Mouse (Mus musculus) left cerebral cortex, adult 18-20 months (tissue): ENCODE results near the gene Cenpe. TPM values are rescaled to one million over a fixed set of nuclear protein-coding genes. Genes with fewer than 3 reads are reported as not detected.
"Not testable (repeated sequence)": the region's sequence is repeated elsewhere in the genome, so short reads cannot be mapped to it uniquely, and the experiment has no call there.

Experiments used
- DNase-seq, 2 experiments: peaks; one replicate each; pipeline ENCODE4 v3.0.0; 2021 to 2022; ENCODE audit warnings: low spot score in 2 of 2, mixed read lengths in 1 of 2
- long read RNA-seq, 2 experiments: library from polyadenylated mRNA; stranded (forward); transcript quantifications; one replicate each; pipeline ENCODE4 v2.0.0; 2021
- total RNA-seq, 2 experiments: library from RNA; stranded (reverse); gene quantifications; 2 replicates each; pipeline ENCODE4 v1.2.3; 2021

Cenpe gene
- 1 to 10 TPM in 1 of 2 experiments, under 1 TPM in 1; 0.89 to 1.5 TPM for total RNA-seq
- long read RNA-seq, experiment 1, result 0 reads
- long read RNA-seq, experiment 2, result 0 reads

DNA sequence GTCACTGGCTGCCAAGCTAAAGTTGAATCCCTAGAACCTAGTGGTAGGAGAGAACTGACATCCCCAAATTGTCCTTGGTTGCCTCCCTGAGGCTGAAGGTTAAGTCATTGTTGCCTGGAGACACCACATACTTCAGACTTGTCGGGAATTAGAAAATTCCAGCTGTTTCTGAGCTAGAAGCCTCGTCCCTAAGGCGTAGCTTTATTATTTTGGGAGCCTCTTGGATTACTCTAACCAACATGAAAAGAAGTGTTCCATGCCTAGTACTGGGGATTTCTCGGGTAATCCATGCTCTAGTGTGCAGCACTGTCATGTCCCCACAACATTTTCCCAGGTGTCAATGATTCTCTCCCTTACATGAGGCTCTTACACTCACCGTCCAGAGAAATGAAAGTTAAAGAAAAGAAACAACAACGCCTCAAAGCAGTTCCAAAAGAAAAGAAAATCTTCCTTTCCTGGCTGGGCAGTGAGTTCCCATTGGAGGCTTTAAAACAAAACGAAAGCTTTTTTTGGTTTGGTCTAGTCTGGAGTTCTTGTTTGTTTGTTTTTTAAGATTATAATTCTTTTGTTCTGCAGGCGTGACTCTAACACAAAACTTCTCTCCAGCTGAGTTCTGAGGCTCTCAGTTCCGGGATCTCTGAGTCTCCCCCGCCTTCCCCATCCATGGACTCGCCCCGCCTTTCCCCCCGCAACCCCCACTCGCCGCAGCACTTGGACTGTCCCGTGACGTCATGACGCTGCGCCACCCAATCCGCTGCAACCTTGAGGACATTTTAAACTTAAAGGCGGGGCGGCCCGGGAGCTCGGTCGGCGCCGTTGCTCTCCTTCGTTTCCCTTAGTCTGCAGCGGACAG, at the start of gene Cenpe:
TSS of gene Cenpe (plus strand) at position 733 of the 853 bp plus-strand sequence.
- peak; percentile 86 to 89 for DNase-seq

DNA sequence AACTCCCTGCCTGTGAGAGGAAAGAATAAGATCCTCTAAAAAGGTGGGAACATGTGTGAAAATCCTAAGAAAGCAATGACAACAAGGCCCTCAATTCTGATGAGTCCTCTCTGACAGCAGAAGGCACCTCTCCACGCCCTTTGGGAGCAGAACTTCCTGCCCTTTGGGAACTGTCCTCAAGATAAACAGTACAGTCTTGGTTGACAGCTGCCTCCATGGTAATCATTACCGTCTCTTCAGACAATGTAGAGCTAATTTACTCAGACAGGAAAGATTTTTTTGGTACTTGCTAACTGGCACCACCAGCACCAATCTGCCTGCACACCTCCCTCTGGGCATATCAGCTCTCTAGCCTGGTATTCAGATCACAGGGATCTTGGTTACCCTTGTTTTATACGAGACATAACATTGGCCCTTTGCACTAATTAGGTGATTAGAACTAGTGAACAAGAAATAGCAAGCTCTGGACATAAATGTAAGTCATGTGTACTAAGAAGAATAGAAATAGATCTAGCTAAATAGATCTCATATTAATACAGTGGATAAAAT, 40.4 kb upstream of the Cenpe start:
- DNase-seq, result no peak

DNA sequence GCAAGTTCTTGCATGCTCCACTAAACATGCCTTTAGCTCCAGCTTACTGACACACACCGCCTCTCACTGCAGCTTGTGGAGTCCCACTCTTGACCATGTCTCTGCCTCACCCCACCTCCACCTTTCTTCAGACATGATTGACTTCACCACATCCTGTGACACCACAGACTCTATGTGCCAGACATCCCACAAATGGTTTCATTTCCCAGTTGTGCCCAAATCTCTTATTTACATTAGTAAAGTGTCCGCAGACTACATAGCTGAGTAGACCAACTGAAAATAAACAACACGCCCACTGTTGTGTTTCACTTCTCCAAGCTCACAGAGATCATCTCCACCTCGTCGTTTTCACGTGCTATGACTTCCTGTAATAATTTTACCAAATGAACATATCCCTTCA, 20.5 kb upstream of the Cenpe start:
- DNase-seq, result no peak

DNA sequence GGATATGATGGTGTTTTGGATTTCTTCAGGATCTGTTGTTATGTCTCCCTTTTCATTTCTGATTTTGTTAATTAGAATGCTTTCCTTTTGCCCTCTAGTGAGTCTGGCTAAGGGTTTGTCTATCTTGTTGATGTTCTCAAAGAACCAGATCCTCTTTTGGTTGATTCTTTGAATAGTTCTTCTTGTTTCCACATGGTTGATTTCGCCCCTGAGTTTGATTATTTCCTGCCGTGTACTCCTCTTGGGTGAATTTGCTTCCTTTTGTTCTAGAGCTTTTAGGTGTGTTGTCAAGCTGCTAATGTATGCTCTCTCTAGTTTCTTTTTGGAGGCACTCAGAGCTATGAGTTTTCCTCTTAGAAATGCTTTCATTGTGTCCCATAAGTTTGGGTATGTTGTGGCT, 14.3 kb upstream of the Cenpe start:
- not testable (repeated sequence) for DNase-seq

DNA sequence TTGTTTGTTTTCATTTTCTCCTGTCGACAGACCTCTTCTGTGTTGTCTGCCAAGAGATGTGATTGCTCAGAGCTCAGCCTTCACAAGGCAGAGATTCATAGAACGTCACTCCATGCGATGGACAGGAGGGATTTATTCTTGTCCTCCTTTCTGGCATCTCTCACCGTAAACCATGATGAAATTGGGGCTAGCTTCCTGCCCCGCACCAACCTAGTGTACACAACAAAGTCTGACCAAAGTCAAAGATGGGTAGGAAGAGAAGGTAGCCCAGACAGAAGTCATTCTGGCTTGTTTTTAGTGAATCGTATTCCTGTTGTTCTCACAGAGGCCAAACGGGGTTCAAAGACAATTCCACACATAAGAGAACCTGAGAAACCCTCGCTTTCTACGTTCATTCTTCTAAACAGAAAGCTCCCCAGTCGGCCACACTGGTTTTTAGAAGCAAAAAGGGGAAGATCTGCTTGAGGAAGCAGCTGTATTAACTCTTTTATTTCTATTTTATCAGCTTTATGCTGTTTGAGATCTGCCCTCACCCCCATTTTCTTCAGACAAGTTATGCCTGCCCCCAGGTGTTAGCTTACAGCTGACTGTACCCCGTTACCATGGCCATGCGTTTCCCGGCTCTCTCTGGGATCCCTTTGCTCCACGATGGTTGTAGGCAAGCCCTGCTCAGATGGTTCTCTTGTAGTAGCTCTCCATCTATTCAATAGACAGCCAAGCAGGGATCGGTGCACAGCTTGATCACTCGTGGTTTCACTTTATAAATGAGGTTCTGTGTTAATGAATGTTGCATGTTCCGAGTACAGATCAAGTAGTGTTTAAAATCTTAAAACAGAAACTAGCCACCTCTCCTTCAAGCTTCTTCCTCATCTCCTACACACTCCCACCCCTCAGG, 11.7 kb upstream of the Cenpe start:
- no peak for DNase-seq

DNA sequence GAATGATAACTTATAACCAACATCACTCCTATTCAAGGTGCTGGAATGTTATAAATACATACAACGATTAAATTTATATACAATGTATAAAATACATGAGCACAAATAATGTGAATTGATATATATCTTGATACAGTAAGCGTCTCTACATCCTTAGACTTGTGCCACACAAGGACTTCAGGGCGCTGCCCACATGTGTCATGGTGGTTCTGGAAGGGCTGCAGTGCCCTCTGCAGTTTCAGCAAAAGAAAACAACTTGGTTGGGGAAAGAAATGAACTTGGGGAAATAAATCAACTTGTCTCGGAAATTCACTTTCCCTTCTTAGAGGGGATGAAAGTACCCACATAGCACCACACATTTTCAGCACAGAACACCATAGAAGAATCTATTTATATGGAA, 5.7 kb upstream of the Cenpe start:
- peak; percentile 22 to 31 for DNase-seq

DNA sequence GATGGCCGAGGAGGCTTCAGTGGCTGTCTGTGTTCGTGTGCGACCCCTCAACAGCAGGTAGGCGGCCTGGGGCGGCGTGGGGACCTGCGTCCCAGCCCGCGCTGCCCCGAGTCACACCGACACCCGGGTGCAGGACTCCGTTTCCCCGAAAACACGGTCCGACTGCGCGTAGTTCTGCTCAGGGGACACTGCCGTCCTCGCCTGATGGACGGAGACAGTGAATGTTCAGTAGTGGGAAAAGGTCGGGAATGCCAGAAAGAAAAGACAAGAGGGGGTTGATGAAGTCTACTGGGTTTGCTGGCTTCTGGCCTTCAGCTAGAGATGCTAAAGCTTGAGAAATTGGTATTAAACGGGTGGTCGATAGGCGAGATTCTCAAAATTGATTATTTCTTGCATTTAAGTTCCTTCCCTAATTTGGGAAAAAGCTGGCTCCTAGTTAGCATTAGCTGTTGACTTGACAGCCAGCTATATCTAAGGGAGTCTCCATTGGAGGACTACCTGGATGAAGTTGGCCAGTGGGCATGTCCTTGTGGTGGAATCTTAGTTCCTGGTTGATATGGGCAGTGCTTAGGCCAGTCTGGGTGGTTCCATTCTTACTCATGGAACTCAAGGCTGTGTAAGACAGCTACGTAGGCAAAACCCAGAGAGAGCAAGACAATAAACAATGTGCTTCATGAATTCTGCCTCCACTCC, 467 bp downstream of the Cenpe start:
- no peak for DNase-seq

DNA sequence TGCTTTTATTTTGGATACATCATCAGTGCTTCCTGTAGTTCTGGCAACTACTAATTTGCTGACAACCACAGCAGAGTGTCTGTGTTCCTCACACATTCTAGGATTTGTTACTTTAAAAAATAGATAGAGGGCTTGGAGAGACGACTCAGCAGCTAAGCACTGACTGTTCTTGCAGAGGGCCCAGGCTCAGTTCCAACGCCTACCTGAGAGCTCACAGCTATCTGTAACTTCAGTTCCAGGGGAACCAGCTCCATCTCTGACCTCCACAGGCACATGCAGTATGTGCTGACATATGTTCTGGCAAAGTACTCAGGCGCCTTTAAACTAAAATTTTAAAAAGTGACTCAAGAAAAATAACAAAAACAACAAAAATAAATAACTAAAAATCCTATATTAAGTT, 19.7 kb downstream of the Cenpe start:
- DNase-seq, result no peak

DNA sequence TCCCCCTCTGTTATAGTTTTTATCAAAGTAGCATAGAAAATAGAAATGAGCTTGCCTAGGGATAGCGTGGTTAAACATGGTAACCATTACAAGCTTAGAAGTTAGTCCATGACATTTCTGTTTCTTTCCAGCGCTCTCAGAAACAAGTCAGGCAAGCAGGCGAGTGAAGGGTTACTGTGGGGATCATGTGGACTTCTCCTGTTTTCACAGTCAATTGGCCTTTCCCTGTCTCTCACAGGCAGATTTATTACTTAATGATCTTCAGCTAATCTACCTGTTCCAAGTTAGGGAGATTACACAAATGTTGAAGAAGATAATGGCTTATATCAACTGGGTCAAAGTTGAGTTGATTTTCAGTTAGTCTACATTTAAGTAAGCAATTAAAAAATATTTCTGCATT, 20.1 kb downstream of the Cenpe start:
- DNase-seq, result no peak

DNA sequence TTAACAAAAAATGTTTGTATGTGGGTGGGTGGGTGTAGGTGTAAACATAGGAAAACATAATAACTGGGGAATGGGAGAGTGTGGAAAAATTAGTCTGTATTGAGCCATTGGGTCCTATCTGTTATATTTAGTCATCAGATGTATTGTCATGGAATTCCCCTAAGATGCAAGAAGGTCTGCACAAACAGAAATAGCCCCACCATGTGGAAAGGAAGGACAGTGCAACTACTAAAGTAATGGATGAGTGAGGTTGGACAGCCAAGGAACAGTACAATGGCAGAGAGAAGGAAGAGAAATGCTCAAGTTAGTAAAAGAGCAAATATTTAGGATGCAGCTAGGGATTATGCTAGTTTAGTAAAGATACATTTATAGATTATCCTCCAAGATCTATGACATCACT, 33.4 kb downstream of the Cenpe start:
- no peak for DNase-seq

DNA sequence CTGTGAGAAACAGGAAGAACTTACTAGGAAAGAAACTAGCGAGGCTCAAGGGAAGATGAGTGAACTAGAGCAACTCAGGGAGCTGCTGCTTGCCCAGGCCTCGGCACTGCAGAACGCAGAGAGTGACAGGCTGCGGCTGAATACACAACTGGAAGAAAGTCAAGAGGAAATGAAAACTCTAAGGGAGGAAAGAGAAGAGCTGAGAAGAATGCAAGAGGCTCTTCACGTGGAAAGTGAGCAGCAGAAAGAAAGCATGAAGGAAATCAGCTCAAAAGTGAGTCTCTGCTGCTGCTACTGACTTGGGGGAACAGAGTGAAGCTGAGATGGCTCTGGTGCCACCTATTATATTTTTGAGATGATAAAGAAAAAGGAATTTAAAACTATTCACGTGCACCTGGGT, 34.5 kb downstream of the Cenpe start:
- no peak for DNase-seq

DNA sequence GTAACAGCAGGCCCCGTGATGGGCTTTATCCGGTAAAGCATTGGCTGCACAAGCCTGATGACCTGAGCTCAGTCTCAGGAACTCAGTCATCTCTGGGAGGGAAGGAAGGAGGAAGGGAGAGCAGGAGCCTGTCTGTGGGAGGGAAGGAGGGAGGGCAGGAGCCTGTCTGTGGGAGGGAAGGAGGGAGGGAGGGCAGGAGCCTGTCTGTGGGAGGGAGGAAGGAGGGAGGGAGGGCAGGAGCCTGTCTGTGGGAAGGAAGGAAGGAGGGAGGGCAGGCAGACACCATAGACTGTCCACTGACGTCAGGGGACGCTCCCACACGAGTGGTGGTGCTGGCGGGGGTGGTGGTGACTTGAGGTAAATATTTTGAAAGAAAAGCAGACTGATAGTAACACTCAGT, 36.8 kb downstream of the Cenpe start:
- no peak for DNase-seq

DNA sequence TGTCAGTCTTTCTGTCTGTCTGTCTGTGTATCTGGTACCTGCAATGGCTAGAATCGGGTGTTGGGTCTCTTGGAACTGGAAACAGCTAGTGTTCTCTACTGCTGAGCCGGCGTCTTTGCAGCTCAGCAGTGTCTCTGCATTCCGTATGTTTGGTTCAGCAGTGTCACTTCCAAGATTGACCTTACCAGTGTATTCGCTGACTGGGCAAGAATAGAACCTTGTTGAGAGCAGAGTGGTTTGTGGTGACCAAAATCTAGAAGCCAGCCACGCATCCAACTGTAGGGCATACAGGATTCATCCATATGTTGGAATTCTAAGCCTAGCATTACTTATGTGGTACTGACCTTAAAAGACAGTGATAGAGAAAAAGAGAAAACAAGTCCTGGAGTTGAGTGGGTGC, 39.5 kb downstream of the Cenpe start:
- DNase-seq, result no peak

DNA sequence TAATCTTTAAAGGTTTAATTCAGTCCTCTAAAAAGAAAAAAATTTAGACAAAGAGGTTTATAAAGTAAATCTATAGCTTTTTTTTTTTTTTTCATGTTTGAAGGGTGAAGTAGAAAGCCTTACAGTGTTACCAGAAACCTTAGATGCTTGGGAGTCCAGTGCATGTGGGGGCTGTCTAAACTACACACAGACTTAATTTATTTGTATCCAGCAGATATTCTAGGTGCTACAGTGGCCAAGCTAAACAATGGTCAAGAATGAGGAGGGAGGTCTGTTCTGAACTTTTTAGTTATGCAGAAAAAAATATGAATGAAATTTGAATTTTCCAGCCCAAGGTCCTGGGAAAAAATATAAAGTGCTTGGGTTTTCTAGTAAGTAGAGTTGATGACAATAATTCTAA, 42.4 kb downstream of the Cenpe start:
- DNase-seq, result no peak

DNA sequence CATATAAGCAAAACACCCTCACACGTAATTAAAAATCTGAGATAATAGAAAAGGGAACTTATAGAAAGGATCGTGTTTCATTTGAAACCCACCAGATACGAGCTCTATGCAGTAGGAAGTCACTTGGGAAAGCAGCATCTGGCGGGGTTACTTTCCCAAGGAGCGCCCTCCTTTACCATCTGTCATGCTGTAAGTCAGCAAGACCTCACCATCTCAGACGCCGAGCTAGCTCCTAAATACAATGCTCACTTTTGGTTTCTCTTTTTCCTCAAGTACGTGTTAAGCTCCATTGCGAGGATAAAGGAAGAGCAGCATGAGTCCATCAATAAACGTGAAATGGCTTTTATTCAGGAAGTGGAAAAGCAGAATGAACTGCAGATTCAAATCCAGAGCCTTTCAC, 46.6 kb downstream of the Cenpe start:
- DNase-seq, result no peak

DNA sequence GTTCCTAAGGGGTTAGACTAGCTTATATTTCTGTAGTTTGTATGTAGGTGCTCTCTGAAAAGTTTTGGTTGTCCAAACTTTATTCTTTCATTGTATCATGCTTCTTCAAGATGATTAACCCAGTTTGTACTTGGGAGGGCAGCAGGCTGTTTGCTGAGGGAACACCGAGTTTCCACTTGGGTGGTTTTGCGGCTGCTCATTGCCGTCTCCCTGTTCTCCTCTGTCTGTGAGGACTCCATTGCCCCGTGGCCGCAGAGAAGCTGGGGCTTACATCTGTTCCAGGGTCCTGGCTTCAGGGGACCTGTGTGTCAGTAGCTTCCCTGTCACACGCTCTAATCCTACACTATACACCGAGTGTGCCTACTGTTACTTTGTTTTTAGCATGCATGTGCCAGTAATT, 47.9 kb downstream of the Cenpe start:
- DNase-seq, result no peak

DNA sequence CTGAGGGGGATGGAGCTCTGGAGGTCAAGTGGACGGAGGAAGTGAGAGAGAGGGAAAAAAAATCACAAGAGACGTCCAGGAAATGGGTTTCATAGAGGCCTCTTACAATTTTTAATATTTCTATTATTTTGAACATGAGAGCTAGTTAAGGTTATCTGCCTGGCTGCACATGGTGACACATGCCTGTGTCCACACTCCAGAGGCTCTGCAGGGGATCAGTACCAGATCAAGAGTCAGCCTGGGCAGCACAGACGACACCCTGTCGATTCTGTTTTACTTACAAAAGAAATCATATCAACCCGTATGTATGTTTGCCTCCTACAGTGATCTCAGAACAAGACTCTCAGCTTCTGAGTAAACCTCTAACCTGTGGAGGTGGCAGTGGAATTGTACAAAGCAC, 56.3 kb downstream of the Cenpe start:
- DNase-seq, result no peak

DNA sequence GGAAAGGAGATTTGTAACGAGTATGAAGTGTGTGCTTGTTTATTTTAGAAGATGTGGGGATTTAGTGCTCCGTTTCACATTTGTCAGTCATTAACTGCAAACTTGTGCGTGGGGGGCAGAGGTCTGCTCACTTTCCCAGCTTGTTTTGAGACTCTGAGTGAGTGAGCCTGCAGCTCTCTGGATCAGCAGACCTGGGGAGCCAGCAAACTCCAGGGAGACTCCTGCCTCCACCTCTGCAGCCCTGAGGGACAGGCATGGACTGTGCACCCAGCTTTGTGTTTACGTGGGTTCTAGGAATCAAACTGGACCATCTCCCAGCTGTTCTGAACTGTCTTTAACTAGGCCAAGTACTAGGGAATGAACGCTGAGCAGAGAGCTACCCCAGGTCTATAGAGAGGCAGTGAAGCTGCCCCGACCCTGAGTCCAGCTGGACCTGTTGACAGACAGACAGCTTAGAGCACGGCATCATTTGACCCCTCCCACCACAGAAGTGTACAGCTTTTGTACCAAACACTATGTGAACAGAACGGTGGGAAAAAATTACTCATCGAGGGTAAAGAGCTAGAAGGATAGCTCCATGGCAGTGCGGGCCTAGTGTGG, 57.2 kb downstream of the Cenpe start:
- DNase-seq, result no peak

DNA sequence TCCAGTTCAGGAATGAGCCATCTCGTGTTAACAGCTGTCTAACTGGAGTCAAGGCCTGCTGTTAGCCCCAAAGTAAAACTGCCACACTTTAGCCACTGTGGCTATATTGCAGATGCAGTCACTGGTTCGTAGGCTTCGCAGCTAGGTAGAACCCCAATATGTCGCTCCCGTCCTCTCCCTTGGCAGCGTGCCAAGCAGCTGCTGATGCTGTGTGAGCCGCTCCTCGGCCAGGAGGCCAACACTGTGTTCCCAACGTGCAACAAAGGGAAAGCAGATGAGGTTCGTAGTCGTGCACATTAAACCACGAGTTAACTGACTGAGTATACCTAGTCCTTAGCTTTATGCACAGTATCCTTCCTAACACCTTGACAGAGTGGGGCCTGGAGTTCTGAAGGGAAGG, 60.3 kb downstream of the Cenpe start:
- no peak for DNase-seq

DNA sequence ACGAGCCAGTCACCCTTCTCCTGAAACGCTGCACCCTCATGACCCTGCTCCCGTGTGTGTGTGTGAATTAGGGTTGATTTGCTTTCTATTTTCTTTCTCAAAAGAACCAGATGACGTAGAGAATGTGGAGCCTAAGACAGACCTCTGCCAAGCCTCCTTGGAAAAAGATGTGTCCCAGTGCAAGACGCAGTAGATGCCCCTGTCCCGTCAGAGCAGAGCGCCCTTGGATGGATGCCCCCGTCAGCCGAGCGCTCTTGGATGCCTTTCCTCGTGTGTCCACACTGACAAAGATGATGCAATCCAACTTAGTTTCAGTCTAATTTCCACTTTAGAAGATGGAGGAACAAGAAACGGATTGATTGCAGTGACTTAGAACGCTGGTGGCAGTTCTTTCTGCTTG, 60.7 kb downstream of the Cenpe start:
- no peak for DNase-seq

DNA sequence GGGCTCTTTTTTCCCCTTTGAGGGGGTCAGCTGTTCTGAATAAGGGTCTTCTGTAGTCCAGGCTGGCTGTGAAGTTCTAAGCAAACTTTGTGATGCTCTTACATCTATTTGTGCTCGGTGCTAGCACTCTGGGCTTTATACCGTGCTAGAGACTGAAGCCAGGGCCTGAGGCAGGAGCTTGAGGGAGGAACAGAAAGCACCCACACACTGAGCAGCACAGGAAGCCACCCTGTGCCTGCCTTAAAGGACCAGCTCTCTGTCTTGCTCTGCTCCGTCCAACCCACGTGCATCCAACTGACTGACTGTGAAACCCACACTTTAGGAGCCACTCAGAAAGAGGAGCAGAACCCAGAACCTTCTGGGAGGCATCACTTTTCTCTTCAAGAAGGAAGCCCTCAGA, 67.8 kb downstream of the Cenpe start:
- DNase-seq, result no peak
